Mouse (Mus musculus) stomach, embryonic 15.5 days (tissue): ENCODE measurements at regions not wholly inside any gene's neighbourhood (a gene's known extent, or its start where the extent isn't known, plus 50 kb on each side); places are given as distances from the start of the nearest gene placed in this dataset.
"Not testable (repeated sequence)": the region's sequence is repeated elsewhere in the genome, so short reads cannot be mapped to it uniquely, and the experiment has no call there.

Experiments used
- ATAC-seq: fragments of 200-750 bp; cut with Nextera tagmentation; 2 replicates; pipeline ENCODE4 v1.8.0; 2017; ENCODE audit warnings: low read depth, moderate number of reproducible peaks, moderate TSS enrichment; ENCODE audit not compliant: insufficient read depth, low FRiP score
- H3K27ac ChIP-seq: fragments of 300-500 bp; sonication (generic); 2 replicates; pipeline ENCODE4 v1.5.1; 2015; ENCODE audit warnings: mild to moderate bottlenecking, inconsistent platforms
- H3K27me3 ChIP-seq: fragments of 300-500 bp; sonication (generic); replicated peaks from 2 replicates; pipeline ENCODE4 v1.6.1; 2015; ENCODE audit warnings: inconsistent platforms
- H3K36me3 ChIP-seq: fragments of 300-500 bp; sonication (generic); 2 replicates; pipeline ENCODE4 v1.6.1; 2015; ENCODE audit warnings: inconsistent platforms
- H3K4me1 ChIP-seq: fragments of 300-500 bp; sonication (generic); 2 replicates; pipeline ENCODE4 v1.6.1; 2015; ENCODE audit warnings: inconsistent platforms
- H3K4me2 ChIP-seq: fragments of 300-500 bp; sonication (generic); 2 replicates; pipeline ENCODE4 v1.6.1; 2015; ENCODE audit warnings: mild to moderate bottlenecking, inconsistent platforms
- H3K4me3 ChIP-seq: fragments of 300-500 bp; sonication (generic); replicated peaks from 2 replicates; pipeline ENCODE4 v1.5.1; 2015; ENCODE audit warnings: inconsistent platforms
- H3K9ac ChIP-seq: fragments of 300-500 bp; sonication (generic); 2 replicates; pipeline ENCODE4 v1.6.1; 2015; ENCODE audit warnings: inconsistent platforms
- H3K9me3 ChIP-seq: fragments of 300-500 bp; sonication (generic); 2 replicates; pipeline ENCODE4 v1.6.1; 2016; ENCODE audit warnings: inconsistent platforms
- WGBS: fragments of 180-500 bp; shearing (Covaris S2); methylation state at CpG from one replicate; pipeline ENCODE4 v1.1.7; 2015; 5-methylcytosine and 5-hydroxymethylcytosine counted together

GRCm38 (mm10) chr9:80820066-80820465 lies 354.8 kb upstream of the Impg1 start:
- WGBS = 69% methylated on average over 3 of the region's 3 CpGs
- no peak overlapping the region for H3K4me3 ChIP-seq
- no peak for ATAC-seq
- H3K27ac ChIP-seq = no peak overlapping the region
- H3K4me1 ChIP-seq = no peaks in the 10 kb centered on the region
- no peaks in the 10 kb centered on the region for H3K36me3 ChIP-seq
- no peak overlapping the region for H3K4me2 ChIP-seq
- no peak overlapping the region for H3K9ac ChIP-seq
- H3K9me3 ChIP-seq = no peaks in the 10 kb centered on the region
- no peaks in the 10 kb centered on the region for H3K27me3 ChIP-seq

- Histone ChIP-seq H3K27ac (no peak overlapping the region), H3K4me3 (no peak overlapping the region), H3K4me2 (no peak overlapping the region), H3K36me3 (no peaks in the 10 kb centered on the region), H3K27me3 (no peaks in the 10 kb centered on the region), H3K9me3 (no peaks in the 10 kb centered on the region), H3K4me1 (no peaks in the 10 kb centered on the region), H3K9ac (no peak overlapping the region)
- whole genome bisulfite sequencing = 88% methylated on average over 1 of the region's 1 CpGs
- ATAC-seq = no peak
Observed at GRCm38 (mm10) chr9:80819070-80819469, 353.8 kb upstream of the Impg1 start.

GRCm38 (mm10) chr9:80813921-80814320 lies 348.6 kb upstream of the Impg1 start:
- 38% methylated on average over 6 of the region's 6 CpGs for WGBS
- ATAC-seq, H3K27ac ChIP-seq, H3K4me1 ChIP-seq, H3K36me3 ChIP-seq, H3K4me3 ChIP-seq, H3K9ac ChIP-seq, H3K4me2 ChIP-seq, H3K27me3 ChIP-seq, H3K9me3 ChIP-seq: not testable (repeated sequence)

DNA sequence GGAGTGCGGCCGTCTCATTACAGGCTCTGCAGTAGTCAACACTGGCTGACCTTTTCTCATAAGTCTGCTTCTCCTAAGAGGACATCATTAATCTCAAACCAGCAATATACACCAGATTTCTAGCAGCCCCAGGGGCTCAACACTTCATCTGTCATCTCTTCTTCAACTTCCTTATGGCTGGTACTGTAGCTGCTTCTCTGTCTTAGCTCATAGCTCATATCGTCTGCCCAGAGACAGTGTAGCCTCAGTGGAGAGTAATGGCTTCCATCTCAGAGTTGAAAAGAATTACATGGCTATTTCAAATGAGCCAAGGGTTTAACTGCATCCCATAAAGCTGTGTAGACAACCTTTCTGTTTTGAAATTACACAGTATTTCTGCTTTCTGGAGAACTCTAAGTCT lies 326.2 kb upstream of the Impg1 start:
- Histone ChIP-seq H3K9ac (no peak overlapping the region), H3K9me3 (no peaks in the 10 kb centered on the region), H3K4me3 (no peak overlapping the region), H3K36me3 (no peaks in the 10 kb centered on the region), H3K4me2 (no peak overlapping the region), H3K4me1 (no peaks in the 10 kb centered on the region), H3K27me3 (no peaks in the 10 kb centered on the region), H3K27ac (no peak overlapping the region)
- no peak for ATAC-seq
- WGBS = 52% methylated on average over 3 of the region's 3 CpGs

GRCm38 (mm10) chr9:80774541-80774940 lies 309.3 kb upstream of the Impg1 start:
- no peaks in the 10 kb centered on the region for H3K4me1 ChIP-seq
- H3K9me3 ChIP-seq = no peaks in the 10 kb centered on the region
- no peak overlapping the region for H3K4me3 ChIP-seq
- 81% methylated on average over 1 of the region's 1 CpGs for WGBS
- no peak overlapping the region for H3K27ac ChIP-seq
- no peak for ATAC-seq
- H3K36me3 ChIP-seq = no peaks in the 10 kb centered on the region
- no peak overlapping the region for H3K4me2 ChIP-seq
- no peak overlapping the region for H3K9ac ChIP-seq
- no peaks in the 10 kb centered on the region for H3K27me3 ChIP-seq

GRCm38 (mm10) chr9:80735806-80736205 lies 270.5 kb upstream of the Impg1 start:
- H3K9me3 ChIP-seq, H3K4me2 ChIP-seq, H3K27ac ChIP-seq, H3K4me1 ChIP-seq, ATAC-seq, H3K27me3 ChIP-seq, H3K4me3 ChIP-seq, H3K9ac ChIP-seq, H3K36me3 ChIP-seq: not testable (repeated sequence)
- WGBS = 91% methylated on average over 9 of the region's 9 CpGs

- no peaks in the 10 kb centered on the region for H3K9me3 ChIP-seq
- 69% methylated on average over 1 of the region's 1 CpGs for WGBS
Observed at GRCm38 (mm10) chr9:80732971-80733370, 267.7 kb upstream of the Impg1 start.

DNA sequence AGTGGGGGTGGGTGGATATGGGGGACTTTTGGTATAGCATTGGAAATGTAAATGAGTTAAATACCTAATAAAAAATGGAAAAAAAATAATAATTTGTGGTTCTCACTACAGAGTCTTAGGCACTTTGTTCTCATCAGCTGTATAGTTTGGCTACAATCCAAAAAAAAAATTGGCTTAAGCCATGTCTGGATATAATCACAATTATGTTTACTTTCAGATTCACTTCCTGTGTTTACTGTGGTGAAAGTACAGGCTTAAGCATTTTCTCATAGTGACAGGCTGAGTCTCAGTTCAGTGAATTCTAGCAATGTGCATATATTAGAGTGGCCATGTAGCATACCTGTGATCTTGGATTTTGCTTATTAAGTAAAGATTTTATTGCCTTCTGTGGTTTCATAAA lies 258.4 kb upstream of the Impg1 start:
- H3K4me3 ChIP-seq = no peak overlapping the region
- no peak overlapping the region for H3K9ac ChIP-seq
- ATAC-seq = peak; percentile 78; the same call in 1 of the 2 replicates
- no peak overlapping the region for H3K27ac ChIP-seq
- no peak overlapping the region for H3K4me2 ChIP-seq
- no peaks in the 10 kb centered on the region for H3K36me3 ChIP-seq
- H3K9me3 ChIP-seq = no peaks in the 10 kb centered on the region
- no peaks in the 10 kb centered on the region for H3K4me1 ChIP-seq
- no peaks in the 10 kb centered on the region for H3K27me3 ChIP-seq

More at GRCm38 (mm10) chr9:80732971-80733370, 267.7 kb upstream of the Impg1 start:
- H3K36me3 ChIP-seq = no peaks in the 10 kb centered on the region
- no peak overlapping the region for H3K4me2 ChIP-seq
- ATAC-seq = no peak
- no peaks in the 10 kb centered on the region for H3K4me1 ChIP-seq
- H3K27ac ChIP-seq = no peak overlapping the region
- no peaks in the 10 kb centered on the region for H3K27me3 ChIP-seq
- no peak overlapping the region for H3K4me3 ChIP-seq
- no peak overlapping the region for H3K9ac ChIP-seq

DNA sequence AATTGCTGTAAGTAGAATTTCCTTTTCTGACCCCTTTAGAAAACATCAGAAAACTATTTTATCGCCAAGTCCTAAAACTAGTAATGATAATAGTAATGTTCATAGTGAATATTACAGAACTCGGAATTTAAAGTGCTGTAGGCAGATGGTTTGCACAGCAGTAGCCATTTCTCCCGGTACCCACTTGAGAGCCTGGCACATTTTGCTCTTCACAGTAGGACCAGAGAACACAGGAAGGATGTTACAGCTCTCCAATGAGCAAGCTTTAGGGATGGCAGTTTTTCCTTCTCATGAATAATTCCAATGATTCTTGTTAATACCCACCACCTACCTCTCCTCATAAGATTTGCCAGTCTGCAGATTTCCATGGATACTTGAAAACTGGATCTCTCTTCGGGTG lies 253.2 kb upstream of the Impg1 start:
- H3K4me2 ChIP-seq = no peak overlapping the region
- H3K27me3 ChIP-seq = no peaks in the 10 kb centered on the region
- WGBS = 85% methylated on average over 4 of the region's 4 CpGs
- H3K9ac ChIP-seq = no peak overlapping the region
- no peak overlapping the region for H3K27ac ChIP-seq
- no peak overlapping the region for H3K4me3 ChIP-seq
- no peaks in the 10 kb centered on the region for H3K4me1 ChIP-seq
- no peaks in the 10 kb centered on the region for H3K9me3 ChIP-seq
- H3K36me3 ChIP-seq = no peaks in the 10 kb centered on the region
- no peak for ATAC-seq

DNA sequence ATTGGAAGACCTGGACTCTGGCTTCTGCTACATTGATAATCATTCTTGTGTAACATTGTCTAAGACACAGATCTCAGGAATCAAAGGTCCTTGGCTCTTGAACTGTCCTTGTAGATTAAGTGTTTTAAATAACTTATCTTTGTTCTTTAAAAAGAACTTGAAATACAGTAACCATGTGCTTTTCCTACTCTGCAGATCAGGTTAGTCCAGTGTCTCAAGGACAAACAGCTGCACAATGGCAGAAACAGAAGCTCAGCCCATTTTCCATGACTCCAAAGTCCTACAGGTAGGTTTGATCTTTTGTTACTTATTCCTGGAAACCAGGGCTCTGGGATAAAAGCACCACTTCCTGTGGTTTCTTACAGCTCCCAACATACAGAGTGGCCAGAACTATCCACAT lies 244.5 kb upstream of the Impg1 start:
- H3K36me3 ChIP-seq = no peaks in the 10 kb centered on the region
- H3K27me3 ChIP-seq = no peaks in the 10 kb centered on the region
- H3K4me1 ChIP-seq = no peaks in the 10 kb centered on the region
- no peak overlapping the region for H3K9ac ChIP-seq
- H3K4me2 ChIP-seq = no peak overlapping the region
- no peaks in the 10 kb centered on the region for H3K9me3 ChIP-seq
- no peak overlapping the region for H3K4me3 ChIP-seq
- no peak overlapping the region for H3K27ac ChIP-seq
- no peak for ATAC-seq

- no peaks in the 10 kb centered on the region for H3K4me1 ChIP-seq
- H3K4me2 ChIP-seq = no peak overlapping the region
- H3K27ac ChIP-seq = no peak overlapping the region
- no peak overlapping the region for H3K4me3 ChIP-seq
- no peaks in the 10 kb centered on the region for H3K9me3 ChIP-seq
- WGBS = 76% methylated on average over 2 of the region's 2 CpGs
- no peak overlapping the region for H3K9ac ChIP-seq
- H3K27me3 ChIP-seq = no peaks in the 10 kb centered on the region
- no peak for ATAC-seq
- H3K36me3 ChIP-seq = no peaks in the 10 kb centered on the region
Observed at GRCm38 (mm10) chr9:80705264-80705663, 240.0 kb upstream of the Impg1 start.

DNA sequence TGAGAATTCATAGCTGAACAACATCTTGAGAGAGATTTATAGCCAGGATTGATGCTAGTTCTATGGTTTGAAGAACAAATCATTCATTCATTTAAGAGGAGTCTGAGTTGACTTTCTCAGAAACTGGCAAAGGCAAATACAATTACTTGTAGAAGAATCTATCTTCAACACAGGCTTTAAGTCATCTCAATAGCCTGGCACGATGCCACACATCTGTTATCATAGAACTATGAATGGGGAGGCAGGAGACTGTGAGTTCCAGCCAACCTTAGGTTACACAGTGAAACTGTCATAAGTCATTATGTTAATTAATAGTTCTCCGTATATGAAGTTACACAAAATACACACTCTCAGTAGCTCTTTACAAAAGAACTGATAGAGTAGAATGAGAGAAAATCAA lies 231.9 kb upstream of the Impg1 start:
- 68% methylated on average over 2 of the region's 2 CpGs for WGBS
- no peak overlapping the region for H3K9ac ChIP-seq
- no peak overlapping the region for H3K4me3 ChIP-seq
- no peak overlapping the region for H3K27ac ChIP-seq
- H3K36me3 ChIP-seq = no peaks in the 10 kb centered on the region
- no peaks in the 10 kb centered on the region for H3K27me3 ChIP-seq
- H3K4me2 ChIP-seq = no peak overlapping the region
- no peak for ATAC-seq
- H3K4me1 ChIP-seq = no peaks in the 10 kb centered on the region
- H3K9me3 ChIP-seq = no peaks in the 10 kb centered on the region

GRCm38 (mm10) chr9:80688481-80689086 lies 223.3 kb upstream of the Impg1 start:
- H3K4me3 ChIP-seq = no peak overlapping the region
- H3K4me1 ChIP-seq = no peaks in the 10 kb centered on the region
- no peaks in the 10 kb centered on the region for H3K27me3 ChIP-seq
- peak; percentile 87 for ATAC-seq
- 57% methylated on average over 9 of the region's 9 CpGs for WGBS
- H3K36me3 ChIP-seq = no peaks in the 10 kb centered on the region
- H3K9ac ChIP-seq = no peak overlapping the region
- H3K4me2 ChIP-seq = no peak overlapping the region
- H3K9me3 ChIP-seq = no peaks in the 10 kb centered on the region
- H3K27ac ChIP-seq = no peak overlapping the region
